Mouse (Mus musculus) frontal cortex, postnatal 10 days (tissue): ENCODE results near the gene H2-M5.
A peak's percentile ranks its signal among the peaks of the same experiment; 100 is the strongest.
"Not testable (repeated sequence)": the region's sequence is repeated elsewhere in the genome, so short reads cannot be mapped to it uniquely, and the experiment has no call there.

Experiments used
- DNase-seq, 2 experiments: peaks; one replicate each; pipeline ENCODE4 v3.0.0; 2022; ENCODE audit warnings: low spot score in 2 of 2, mixed read lengths in 1 of 2

H2-M5 gene

DNA sequence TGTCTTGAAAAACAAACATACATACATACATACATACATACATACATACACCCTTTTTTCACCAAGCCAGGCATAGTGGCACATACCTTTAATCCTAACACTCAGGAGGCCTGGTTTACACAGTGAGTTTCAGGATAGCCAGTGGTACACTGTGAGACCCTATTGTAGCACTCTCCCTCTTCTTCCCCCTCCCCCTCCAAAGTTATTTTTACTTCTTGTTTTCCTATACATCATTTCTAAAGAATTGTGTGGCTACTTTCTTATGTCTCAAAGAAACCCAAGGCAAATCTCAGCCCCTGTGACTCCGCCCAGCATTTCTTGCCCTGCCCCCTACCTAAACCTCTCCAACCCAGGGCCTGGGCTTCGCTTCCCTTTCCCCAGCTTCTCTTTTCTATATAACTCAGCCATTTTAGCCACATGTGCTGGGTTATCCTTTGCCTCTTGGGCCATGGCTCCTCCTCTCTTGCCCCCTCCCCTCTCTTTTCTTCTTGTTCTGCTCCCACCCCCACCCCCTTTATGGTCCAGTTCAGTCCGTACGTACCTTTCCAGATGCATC is 4.5 kb upstream of the H2-M5 start:
- DNase-seq, result no peak

GRCm38 (mm10) chr17:36992336-36993104 is 3.2 kb upstream of the H2-M5 start:
- no peak for DNase-seq

DNA sequence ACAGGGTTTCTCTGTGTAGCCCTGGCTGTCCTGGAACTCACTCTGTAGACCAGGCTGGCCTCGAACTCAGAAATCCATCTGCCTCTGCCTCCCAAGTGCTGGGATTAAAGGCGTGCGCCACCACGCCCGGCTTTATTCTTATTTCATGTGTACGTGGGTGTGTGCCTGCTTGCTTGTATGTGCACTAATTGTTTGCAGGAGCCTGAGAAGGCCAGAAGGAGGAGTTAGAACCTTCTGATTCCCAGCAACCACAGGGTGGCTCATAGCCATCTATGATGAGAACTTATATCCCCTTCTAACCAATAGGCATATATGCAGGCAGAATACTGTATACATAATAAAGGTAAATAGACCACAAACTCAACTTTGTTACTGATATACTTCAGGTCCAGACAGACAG is 1.3 kb upstream of the H2-M5 start:
- DNase-seq, result not testable (repeated sequence)

DNA sequence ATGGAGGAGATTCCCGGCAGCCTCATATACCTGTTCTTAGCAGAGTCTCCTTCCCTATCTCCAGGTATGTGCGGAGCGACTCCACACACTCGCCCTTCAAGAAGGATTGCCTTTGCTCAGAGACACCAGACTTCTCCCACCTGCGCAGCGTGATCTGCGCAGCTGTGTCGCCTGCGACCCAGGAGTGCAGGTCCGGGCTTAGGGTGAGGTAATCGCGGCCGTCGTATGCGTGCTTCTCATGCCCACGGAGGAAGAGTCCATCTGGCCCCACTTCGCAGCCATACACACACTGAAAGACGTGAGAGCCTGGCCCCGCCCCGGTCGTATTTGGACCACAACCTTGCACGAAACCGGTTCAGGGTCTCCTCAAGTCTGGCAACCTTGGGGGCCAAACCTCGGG is 862 bp downstream of the H2-M5 start:
- no peak for DNase-seq

GRCm38 (mm10) chr17:36982253-36983155 is 6.8 kb downstream of the H2-M5 start:
- no peak for DNase-seq

GRCm38 (mm10) chr17:36981845-36982244 is 7.5 kb downstream of the H2-M5 start:
- DNase-seq, result no peak

- no peak for DNase-seq
These were observed 8.0 kb downstream of the H2-M5 start, which contains the start of gene 2410137M14Rik for GRCm38 (mm10) chr17:36981221-36981813. TSS of gene 2410137M14Rik (minus strand) at chr17:36981237.

DNA sequence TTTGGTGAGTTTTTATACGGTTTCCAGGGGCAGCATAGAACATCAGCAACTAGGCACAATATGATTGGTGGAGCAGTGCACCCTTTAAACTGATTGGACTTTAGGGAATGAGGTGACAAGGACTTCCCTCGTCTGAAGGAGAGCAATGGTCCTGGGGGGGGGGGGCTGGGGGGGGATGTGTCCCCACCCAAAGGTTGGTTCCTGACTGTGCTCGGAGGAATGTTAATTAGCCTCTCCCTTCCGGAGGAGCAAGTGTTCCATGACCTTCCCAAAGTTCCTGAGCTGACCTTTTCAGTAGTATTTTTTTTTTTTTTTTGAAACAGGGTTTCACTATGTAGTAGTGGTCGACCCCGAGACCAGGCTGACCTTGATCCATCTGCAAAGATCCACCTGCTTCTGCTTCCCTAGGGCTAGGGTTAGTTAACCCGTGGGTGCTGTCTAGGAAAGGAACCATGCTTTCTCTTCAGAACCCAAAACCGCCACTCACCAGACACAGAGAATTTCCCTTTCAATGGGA is 16.0 kb downstream of the H2-M5 start:
- no peak for DNase-seq

GRCm38 (mm10) chr17:36972791-36973190 is 16.5 kb downstream of the H2-M5 start:
- DNase-seq, result no peak

- no peak for DNase-seq
These were observed 18.0 kb downstream of the H2-M5 start for GRCm38 (mm10) chr17:36971172-36971850.

DNA sequence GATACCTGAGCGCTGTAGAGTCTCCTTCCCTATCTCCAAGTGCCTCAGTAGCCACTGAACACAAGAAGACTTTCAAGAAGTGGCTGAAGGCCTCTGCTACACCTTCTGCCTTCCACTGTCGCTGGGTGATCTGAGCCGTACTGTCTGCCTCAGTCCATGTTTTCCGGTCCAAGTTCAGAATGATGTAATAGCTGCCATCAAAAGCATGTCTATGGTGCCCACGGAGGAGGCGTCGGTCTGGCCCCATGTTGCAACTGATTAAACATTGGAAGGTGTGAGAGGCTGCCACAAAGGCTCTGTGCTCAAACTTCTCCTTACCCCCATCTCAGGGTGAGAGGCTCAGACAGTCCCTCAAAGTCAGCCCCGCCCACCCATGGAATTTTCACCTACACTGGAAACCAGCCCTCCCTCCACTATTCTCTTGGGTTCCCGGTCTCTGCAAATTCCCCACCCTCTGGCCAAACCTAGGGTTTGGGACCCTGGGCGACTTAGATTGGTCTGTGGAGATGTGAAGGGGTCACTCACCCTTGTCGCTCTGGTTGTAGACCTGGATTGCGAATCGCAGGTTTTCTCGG is 18.9 kb downstream of the H2-M5 start:
- no peak for DNase-seq

- DNase-seq, result no peak
These were observed 22.5 kb downstream of the H2-M5 start for GRCm38 (mm10) chr17:36966875-36967274.

DNA sequence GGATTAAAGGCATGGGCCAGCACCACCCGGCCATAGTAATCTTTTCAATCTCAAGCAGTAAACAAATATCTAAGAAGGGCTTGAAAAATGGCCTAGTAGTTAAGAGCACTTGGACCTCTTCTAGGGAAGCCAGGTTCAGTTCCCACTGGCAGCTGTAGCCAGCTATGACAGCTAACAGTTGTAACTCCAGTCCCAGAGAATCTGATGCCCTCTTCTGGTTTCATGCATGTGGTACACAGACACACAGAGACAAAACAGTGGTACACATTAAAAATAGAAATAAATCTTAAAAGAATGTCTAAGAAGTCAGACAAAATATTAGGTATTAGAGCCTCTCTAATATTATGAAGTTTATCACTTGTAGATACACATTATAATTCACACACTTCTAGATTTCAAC is 28.2 kb downstream of the H2-M5 start:
- no peak for DNase-seq

DNA sequence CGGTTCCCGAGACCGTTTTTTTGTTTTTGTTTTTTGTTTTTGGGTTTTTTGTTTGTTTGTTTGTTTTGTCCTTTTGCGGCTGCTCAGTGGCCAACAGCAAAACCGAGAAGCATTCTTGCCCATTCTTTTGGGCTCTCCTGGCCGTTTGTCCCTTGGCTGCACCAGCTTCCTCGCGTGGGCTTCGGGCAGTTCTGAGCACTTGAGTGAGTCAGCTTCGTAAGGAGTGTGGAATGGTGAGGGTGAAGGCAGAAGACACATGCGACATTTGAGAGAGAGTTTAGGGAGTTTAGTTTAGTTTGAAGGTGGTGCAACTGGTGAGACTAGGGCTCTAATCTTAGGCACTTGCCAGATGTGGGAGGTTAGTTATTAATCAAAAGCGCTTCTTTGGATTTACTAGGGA is 30.5 kb downstream of the H2-M5 start:
- DNase-seq, result no peak

GRCm38 (mm10) chr17:36957999-36958743 is 31.2 kb downstream of the H2-M5 start, which contains the start of the genes Znrd1 and Znrd1as:
TSS of gene Znrd1 (minus strand) at chr17:36958559.
TSS of gene Znrd1as (plus strand) at chr17:36958592.
- DNase-seq, result peak; percentile 94 to 95

DNA sequence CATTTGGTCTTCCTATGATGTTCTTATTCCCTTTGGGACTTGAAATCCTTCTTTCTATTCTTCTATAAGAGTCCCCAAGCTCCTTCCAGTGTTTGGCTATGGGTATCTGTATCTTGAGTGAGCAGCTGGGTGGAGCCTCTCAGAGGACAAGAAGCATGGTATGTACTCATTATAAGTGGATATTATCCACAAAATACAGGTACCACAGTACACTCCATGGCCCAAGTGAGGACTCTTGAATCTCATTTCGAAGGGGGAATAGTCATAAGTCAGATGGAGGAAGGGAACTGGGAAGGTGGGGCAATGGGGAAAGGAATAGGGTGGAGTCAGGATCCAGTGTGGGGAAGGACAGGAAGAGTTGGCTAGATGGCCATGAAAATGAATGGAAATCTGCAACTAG is 36.3 kb downstream of the H2-M5 start:
- no peak for DNase-seq

- DNase-seq, result no peak
These were observed 36.7 kb downstream of the H2-M5 start for GRCm38 (mm10) chr17:36952631-36953030.

DNA sequence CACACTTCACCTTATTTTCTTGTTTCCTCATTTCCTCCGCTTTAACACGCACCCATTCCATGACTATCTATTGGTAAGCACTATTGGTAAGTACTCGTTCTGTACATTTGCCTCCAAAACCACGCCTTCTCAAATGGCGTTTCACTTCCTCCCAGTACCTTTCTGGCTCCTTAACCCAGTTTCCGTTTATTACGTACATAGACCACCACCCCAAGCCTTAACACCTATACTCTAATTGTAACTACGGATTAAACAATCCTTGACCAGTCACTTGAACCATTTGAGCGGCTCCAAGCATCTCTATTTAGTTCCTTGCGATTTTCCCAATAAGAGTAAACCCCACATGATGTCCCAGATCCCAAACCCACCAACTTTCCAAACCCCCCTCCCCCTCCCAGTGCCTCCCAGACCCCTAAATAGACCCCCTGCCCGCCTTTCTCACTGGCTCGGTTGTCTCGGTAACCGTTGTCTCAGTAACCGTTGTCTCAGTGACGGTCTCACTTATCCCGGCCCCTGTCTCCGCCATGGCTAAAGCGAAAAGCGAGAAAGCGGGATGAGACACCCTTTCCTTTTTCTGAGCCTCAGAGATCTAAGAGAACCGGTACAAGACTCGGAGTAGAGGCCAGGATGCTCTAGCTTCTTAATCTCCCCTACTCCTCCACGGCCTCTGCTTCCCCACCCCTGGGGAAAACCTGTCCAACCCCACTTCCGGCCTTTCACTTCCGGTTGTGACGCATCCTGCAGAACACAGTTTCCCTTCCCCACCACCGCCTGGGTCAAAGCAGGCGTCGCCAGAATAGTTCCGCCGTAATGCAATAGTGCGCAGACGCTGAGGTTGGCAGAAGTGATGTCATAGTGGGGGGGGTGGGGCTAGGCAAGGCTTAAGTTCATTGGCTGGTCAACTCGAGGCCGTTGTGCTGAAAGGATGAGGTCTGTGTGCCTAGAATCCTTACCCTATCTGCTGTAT is 38.1 kb downstream of the H2-M5 start, which contains the start of gene Ppp1r11:
Gene Ppp1r11 (minus strand): TSS at position 761 of the 967 bp plus-strand sequence.
- DNase-seq, result peak; percentile 95

DNA sequence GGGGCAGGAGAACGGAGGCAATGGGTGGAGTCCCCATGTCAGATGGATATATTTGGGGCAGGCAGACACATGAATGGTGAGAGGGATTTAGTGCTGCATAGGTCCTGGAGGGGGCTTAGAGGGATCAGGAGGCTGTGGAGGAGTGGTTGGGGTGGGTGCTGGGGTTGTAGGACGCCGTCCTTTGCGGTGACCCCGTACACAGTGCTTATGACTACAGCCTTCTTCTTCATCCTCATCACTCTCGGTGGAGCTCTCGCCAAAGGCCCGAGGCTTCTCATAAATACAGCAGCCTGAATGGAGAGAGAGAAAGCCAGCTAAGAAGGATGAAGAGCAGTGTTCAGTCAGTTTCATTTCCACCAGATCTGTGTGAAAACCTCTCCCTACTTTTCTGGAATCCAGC is 40.1 kb downstream of the H2-M5 start:
- DNase-seq, result no peak
